Mouse (Mus musculus): ENCODE data around the gene Daxx. TPM values are rescaled to one million over a fixed set of nuclear protein-coding genes. Genes with fewer than 3 reads are reported as not detected.
"Not testable (repeated sequence)": the region's sequence is repeated elsewhere in the genome, so short reads cannot be mapped to it uniquely, and the experiment has no call there.

Gene Daxx
- polyA plus RNA-seq, 1 experiment from 2014 or later, result 33.4 TPM

DNA sequence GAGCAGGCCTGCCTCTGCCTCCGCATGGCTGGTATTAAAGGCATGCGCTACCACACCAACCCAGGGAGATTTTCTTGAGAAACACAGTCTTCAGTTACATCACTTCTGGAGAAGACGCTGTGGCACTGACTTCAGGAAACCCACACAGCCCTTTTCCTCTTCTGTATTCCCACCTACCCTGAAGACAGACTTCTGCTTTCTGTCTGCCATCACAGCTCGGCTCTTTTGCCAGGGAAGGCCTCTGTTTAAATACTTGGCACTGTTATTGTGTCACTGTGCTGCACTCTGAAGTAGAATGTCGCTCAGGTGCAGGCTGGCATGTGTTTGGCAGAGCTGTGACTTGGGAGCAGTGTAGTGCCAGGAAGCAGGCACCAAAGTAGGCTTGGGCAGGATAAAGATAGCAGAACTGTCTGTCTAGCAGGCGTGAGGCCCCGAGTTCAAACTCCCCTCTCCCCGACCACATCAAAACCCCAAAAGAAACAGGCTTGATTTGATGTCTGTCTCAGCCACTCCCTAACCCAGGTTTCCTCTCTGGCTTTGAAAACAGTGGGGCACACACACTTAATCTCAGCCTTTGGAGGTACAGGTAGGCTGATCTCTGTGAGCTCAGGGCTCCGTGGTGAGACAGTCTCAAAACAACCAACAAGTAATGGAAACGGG is 38.3 kb downstream of the Daxx start:
- Histone ChIP-seq H3K27ac (no peak overlapping the region), H3K4me1 (replicated peaks; ENCODE audit: insufficient read depth, low read length) (peaks cover 13% of the 10 kb centered on the region; the same call in 1 of the 2 replicates), H3K4me2 (ENCODE audit: low read length) (no peak overlapping the region), H3K9ac (ENCODE audit: low read depth, low read length) (no peak overlapping the region), H3K36me3 (ENCODE audit: insufficient read depth, low read length) (peaks cover 17% of the 10 kb centered on the region; the same call in 1 of the 2 replicates), H3K27me3 (ENCODE audit: insufficient read depth, low read length) (no peaks in the 10 kb centered on the region), H3K4me3 (replicated peaks; ENCODE audit: low read depth, low read length) (no peak overlapping the region), H3K9me3 (replicated peaks; ENCODE audit: low read length) (no peaks in the 10 kb centered on the region)
- 86% methylated on average over 10 of the region's 10 CpGs for WGBS
- TF ChIP-seq CTCF (IDR thresholded peaks at IDR 0.05; ENCODE audit: low read depth), result no peak
- DNase-seq (ENCODE audit: low spot score) (no peak), ATAC-seq (replicated peaks; ENCODE audit: low FRiP score, low read depth) (no peak)

DNA sequence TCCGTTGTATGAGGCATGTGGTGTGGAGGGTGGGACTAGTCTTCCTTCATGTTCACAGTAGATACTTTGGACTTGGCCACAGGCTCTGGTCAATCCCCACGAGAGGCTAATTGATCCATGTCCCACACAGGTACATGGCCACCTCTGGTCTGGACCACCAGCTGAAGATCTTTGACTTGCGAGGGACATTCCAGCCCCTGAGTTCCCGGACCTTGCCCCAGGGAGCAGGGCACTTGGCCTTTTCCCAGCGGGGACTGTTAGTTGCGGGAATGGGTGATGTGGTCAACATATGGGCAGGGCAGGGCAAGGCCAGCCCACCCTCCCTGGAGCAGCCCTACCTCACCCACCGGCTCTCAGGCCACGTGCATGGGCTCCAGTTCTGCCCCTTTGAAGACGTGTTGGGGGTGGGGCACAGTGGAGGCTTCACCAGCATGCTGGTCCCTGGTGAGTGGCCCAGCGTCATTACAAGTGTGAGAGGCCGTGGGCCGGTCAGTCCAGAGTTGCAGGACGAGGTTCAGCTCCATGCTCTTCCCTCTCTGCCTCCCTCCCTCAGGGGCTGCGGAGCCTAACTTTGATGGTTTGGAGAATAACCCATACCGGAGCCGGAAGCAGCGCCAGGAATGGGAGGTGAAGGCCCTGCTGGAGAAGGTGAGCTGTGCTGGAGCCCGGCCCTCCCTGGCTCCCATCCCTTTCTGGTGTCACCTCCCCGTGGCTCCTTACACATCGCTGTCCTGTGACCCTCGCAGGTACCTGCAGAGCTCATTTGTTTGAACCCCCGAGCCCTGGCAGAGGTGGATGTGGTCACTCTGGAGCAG is 39.1 kb downstream of the Daxx start:
- no peak overlapping the region for H3K9ac ChIP-seq (ENCODE audit: low read depth, low read length)
- no peak overlapping the region for H3K4me3 ChIP-seq (replicated peaks; ENCODE audit: low read depth, low read length)
- H3K27me3 ChIP-seq (ENCODE audit: insufficient read depth, low read length), result no peaks in the 10 kb centered on the region
- H3K4me2 ChIP-seq (ENCODE audit: low read length), result no peak overlapping the region
- H3K27ac ChIP-seq, result no peak overlapping the region
- H3K9me3 ChIP-seq (replicated peaks; ENCODE audit: low read length), result no peaks in the 10 kb centered on the region
- DNase-seq (ENCODE audit: low spot score) (no peak), ATAC-seq (replicated peaks; ENCODE audit: low FRiP score, low read depth) (no peak)
- peaks cover 17% of the 10 kb centered on the region for H3K4me1 ChIP-seq (replicated peaks; ENCODE audit: insufficient read depth, low read length)
- peaks cover 22% of the 10 kb centered on the region; the same call in 1 of the 2 replicates for H3K36me3 ChIP-seq (ENCODE audit: insufficient read depth, low read length)
- TF ChIP-seq CTCF (IDR thresholded peaks at IDR 0.05; ENCODE audit: low read depth), result no peak
- WGBS, result 84% methylated on average over 22 of the region's 22 CpGs

DNA sequence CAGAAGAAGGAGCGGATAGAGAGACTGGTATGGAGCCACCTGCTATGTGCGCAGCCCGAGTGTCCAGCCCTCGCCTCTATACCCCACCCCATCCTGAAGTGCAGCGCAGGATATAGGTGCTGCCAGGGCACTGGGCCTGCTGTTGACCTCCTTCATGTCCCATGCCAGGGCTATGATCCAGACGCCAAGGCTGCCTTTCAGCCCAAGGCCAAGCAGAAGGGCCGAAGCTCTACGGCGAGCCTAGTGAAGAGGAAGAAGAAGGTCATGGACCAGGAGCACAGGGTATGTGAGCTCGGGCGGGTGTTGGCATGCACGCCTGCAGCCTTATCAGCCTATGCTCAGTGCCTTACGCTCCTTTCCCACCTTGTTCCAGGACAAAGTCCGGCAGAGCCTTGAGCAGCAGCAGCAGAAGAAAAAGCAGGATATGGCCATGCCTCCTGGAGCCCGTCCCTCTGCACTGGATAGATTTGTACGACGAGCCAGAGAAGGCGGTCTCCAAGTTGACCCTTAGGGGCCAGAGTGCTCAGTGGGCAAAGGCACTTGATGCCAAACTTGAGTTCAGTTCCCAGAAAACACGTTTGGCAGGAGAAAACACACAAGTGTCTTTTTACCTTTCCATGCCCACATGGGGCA is 39.8 kb downstream of the Daxx start:
- peaks cover 22% of the 10 kb centered on the region for H3K4me1 ChIP-seq (replicated peaks; ENCODE audit: insufficient read depth, low read length)
- no peak for TF ChIP-seq CTCF (IDR thresholded peaks at IDR 0.05; ENCODE audit: low read depth)
- H3K36me3 ChIP-seq (ENCODE audit: insufficient read depth, low read length), result peaks cover 28% of the 10 kb centered on the region; the same call in 1 of the 2 replicates
- H3K4me3 ChIP-seq (replicated peaks; ENCODE audit: low read depth, low read length), result no peak overlapping the region
- H3K27ac ChIP-seq, result no peak overlapping the region
- no peaks in the 10 kb centered on the region for H3K9me3 ChIP-seq (replicated peaks; ENCODE audit: low read length)
- no peak overlapping the region for H3K4me2 ChIP-seq (ENCODE audit: low read length)
- WGBS, result 91% methylated on average over 19 of the region's 19 CpGs
- no peaks in the 10 kb centered on the region for H3K27me3 ChIP-seq (ENCODE audit: insufficient read depth, low read length)
- DNase-seq (ENCODE audit: low spot score) (no peak), ATAC-seq (replicated peaks; ENCODE audit: low FRiP score, low read depth) (no peak)
- no peak overlapping the region for H3K9ac ChIP-seq (ENCODE audit: low read depth, low read length)

DNA sequence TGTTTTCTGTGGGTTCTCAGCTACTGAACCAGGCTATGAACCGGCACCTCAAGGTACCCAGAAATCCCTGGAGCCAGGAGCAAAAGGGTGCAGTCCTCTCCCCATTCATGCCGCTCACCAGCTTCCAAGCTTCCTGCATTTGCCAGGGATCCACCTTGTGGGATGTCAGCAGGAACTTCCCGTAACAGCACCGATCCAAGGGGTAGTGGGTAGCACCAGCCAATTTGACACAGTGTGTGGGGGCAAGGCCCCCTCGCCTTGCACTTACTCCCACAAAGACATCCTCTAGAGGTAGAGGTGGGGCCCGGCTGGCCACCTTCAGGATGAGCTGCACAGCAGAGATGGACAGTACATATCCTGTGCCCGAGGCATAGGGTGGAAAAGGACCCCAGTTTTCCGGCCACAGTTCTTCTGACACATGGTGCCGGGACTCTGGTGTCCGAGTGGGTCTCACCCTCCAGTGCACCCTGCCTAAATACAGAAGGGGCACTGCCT is 41.0 kb downstream of the Daxx start:
- Histone ChIP-seq H3K27me3 (ENCODE audit: insufficient read depth, low read length) (no peaks in the 10 kb centered on the region), H3K36me3 (ENCODE audit: insufficient read depth, low read length) (peaks cover 25% of the 10 kb centered on the region; the same call in 1 of the 2 replicates), H3K4me1 (replicated peaks; ENCODE audit: insufficient read depth, low read length) (peaks cover 29% of the 10 kb centered on the region), H3K9me3 (replicated peaks; ENCODE audit: low read length) (no peaks in the 10 kb centered on the region), H3K4me2 (ENCODE audit: low read length) (peak overlapping the region; percentile 86), H3K4me3 (replicated peaks; ENCODE audit: low read depth, low read length) (peak overlapping the region; percentile 43), H3K9ac (ENCODE audit: low read depth, low read length) (peak overlapping the region; percentile 66), H3K27ac (peak overlapping the region; percentile 89; the same call in 1 of the 2 replicates)
- TF ChIP-seq CTCF (IDR thresholded peaks at IDR 0.05; ENCODE audit: low read depth), result no peak
- ATAC-seq (replicated peaks; ENCODE audit: low FRiP score, low read depth), result no peak
- 70% methylated on average over 10 of the region's 10 CpGs for WGBS
- DNase-seq (ENCODE audit: low spot score), result no peak

DNA sequence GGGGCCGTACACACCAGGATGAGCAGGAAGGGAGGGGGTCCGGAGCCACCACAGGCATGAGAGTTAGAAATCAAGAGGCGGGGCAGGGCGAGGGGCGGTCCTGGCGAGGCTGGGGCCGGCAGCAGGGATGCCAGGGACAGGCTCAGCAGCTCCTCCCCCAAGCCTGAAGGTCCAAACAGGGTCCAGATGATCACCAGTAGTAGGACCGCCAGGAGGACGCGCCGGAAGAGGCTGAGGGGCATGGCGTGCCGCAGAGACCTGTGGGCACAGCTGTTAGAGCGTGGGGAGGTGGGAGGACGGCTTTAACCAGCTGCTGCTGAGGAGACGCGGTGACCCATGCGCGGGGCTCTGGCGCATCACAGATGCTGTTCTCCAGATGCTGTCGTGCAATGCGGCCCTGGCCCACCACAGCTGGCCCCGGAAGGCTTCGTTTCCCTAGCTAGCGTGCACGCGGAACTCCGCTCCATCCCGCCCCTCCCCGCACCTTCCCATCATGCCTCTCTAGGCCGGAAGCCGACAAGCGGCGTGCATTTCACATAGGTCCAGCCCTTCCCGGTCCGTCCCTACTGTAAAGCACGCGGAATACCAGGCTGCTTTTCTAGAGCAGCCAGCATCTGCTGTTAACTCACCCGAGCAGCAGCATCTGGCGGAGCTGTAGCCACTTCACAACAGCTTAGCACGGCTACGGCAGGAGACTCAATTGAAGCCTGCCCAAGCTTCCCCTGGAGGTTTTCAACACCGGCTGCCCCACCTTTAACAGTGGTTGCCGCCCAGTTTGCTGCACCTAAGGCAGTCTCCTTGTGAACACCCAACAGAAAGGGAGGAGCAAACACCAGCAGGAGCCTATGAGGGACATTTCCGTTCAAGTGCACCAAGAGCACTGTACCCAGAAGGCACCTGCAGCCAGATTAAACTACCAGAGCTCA is 42.1 kb downstream of the Daxx start, which contains the start of gene B3galt4:
Gene B3galt4, minus strand, starts transcription at position 468 of the 926 bp plus-strand sequence.
- Histone ChIP-seq H3K4me3 (replicated peaks; ENCODE audit: low read depth, low read length) (peak within 1 kb of the TSS; percentile 43), H3K27ac (peak within 1 kb of the TSS; percentile 89), H3K9ac (ENCODE audit: low read depth, low read length) (peak within 1 kb of the TSS; percentile 66), H3K4me1 (replicated peaks; ENCODE audit: insufficient read depth, low read length) (peaks cover 29% of the 10 kb centered on the region), H3K4me2 (ENCODE audit: low read length) (peak within 1 kb of the TSS; percentile 86), H3K27me3 (ENCODE audit: insufficient read depth, low read length) (no peaks in the 10 kb centered on the region), H3K36me3 (ENCODE audit: insufficient read depth, low read length) (peaks cover 25% of the 10 kb centered on the region; the same call in 1 of the 2 replicates), H3K9me3 (replicated peaks; ENCODE audit: low read length) (no peaks in the 10 kb centered on the region)
- DNase-seq (ENCODE audit: low spot score), result peak; percentile 93
- peak; percentile 77 for ATAC-seq (replicated peaks; ENCODE audit: low FRiP score, low read depth)
- 1% methylated on average over 45 of the region's 45 CpGs for WGBS
- TF ChIP-seq CTCF (IDR thresholded peaks at IDR 0.05; ENCODE audit: low read depth), result 0 out of 2 replicates have a peak, but pooled peaks have one; percentile 11

DNA sequence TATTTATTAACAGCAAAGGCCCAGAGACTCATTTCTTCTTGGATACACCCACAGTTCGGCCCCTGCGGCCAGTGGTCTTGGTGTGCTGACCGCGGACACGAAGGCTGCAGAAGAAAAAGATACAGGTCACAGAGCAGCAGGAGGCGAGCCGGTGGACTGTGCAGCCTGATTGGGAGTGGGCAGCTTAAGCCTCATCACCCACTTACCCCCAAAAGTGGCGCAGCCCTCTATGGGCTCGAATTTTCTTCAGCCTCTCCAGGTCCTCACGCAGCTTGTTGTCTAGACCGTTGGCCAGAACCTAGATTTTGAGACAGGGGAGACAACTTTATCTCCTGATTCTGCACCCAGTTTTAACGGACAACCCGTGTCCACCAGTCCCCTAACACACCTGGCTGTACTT is 42.8 kb downstream of the Daxx start:
- WGBS, result 65% methylated on average over 13 of the region's 13 CpGs
- not testable (repeated sequence) for H3K27me3 ChIP-seq (ENCODE audit: insufficient read depth, low read length); ATAC-seq (replicated peaks; ENCODE audit: low FRiP score, low read depth); DNase-seq (ENCODE audit: low spot score); H3K9ac ChIP-seq (ENCODE audit: low read depth, low read length); H3K9me3 ChIP-seq (replicated peaks; ENCODE audit: low read length)
- peak overlapping the region; percentile 89; the same call in 1 of the 2 replicates for H3K27ac ChIP-seq
- 0 out of 2 replicates have a peak overlapping the region, but pooled peaks have one; percentile 43 for H3K4me3 ChIP-seq (replicated peaks; ENCODE audit: low read depth, low read length)
- H3K4me2 ChIP-seq (ENCODE audit: low read length), result peak overlapping the region; percentile 86; the same call in 1 of the 2 replicates
- H3K36me3 ChIP-seq (ENCODE audit: insufficient read depth, low read length), result peaks cover 25% of the 10 kb centered on the region; the same call in 1 of the 2 replicates
- H3K4me1 ChIP-seq (replicated peaks; ENCODE audit: insufficient read depth, low read length), result peaks cover 29% of the 10 kb centered on the region

Data from kidney, postnatal 0 days (tissue).